Mouse (Mus musculus) cerebellum, adult 2 months (tissue): Measurements from ENCODE around the gene Kcnj6.

Experiments used
- CTCF ChIP-seq: fragments of 200-500 bp; IDR thresholded peaks from 2 replicates; pipeline ENCODE4 v1.5.1; 2011; ENCODE audit warnings: low read depth, mild to moderate bottlenecking, control low read depth, low read length, moderate library complexity, borderline replicate concordance; ENCODE audit not compliant: insufficient read depth
- POLR2A ChIP-seq: fragments of 200-500 bp; IDR thresholded peaks from 2 replicates; pipeline ENCODE4 v1.6.1; 2011; ENCODE audit warnings: low read length, control low read depth, borderline replicate concordance; ENCODE audit not compliant: insufficient read depth

DNA sequence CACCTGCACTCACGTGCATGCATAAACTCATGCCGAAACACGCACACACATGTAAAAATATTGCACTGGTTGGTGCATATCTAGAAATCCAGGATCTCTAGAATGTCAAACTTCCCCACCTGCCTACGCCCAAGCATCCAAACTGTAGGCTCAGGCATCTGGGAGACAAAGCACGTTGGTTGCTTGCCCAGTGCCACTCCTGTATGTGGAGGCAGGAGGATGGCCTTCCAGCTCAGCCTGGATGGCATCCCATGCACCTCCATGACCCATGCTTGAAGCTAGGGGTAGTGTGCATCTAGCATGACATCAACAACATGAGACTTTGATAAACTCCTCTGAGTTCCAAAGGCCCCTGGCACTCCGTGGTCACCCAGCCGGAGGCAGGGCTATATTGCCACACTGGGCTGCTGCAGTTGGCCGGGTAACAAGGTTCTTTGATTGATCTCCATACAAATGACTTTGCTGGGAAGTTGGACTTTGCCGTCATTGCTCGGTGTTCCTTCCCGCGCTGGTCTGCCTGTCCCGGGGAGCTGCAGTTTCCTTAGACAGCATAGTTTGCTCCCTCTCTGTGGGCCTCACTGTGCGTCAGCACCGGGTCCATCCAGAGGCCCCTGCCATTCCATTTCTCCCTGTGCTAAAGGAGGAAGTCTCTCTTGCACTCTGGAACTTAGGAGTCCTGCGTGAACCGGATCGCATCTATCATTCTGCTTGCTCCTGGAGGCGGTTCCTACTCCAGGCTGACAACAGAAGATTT is 144.9 kb downstream of the Kcnj6 start:
- TF ChIP-seq POLR2A (no peak), CTCF (no peak)
